Mouse (Mus musculus): ENCODE results near the gene Rbm8a. TPM values are rescaled to one million over a fixed set of nuclear protein-coding genes. Genes with fewer than 3 reads are reported as not detected.

Gene Rbm8a
- polyA plus RNA-seq, 1 experiment = 57.2 TPM

GRCm38 (mm10) chr3:96675171-96675570, 45.4 kb downstream of the Rbm8a start:
- no peak for TF ChIP-seq CTCF (IDR thresholded peaks at IDR 0.05; ENCODE audit: borderline replicate concordance, extremely low read depth, insufficient read depth, insufficient read length)
- TF ChIP-seq POLR2A (IDR thresholded peaks at IDR 0.05; ENCODE audit: borderline replicate concordance, extremely low read depth, insufficient read depth, insufficient read length, poor library complexity, severe bottlenecking) = no peak
- no peak for DNase-seq (ENCODE audit: low read depth)

DNA sequence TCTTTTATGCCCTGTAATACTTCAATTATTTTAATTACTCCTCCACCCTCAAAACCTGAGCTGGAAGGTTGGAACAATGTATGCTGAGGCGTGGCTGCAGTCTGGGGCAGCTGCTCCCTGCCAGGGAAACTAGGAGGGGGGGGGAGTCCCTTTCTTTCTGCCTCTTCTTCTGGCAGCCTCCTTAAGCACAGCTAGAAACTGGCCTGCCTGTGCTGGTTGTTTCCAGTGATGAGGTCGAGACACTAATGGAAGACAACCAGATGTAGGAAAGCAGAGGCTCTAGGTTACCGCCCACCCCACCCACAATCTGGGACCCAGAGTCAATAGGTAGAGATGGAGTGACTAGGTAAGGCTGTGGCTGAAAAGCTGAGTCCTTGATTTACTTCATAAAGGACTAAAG, 46.0 kb downstream of the Rbm8a start:
- DNase-seq (ENCODE audit: low read depth) = peak; percentile 25
- TF ChIP-seq POLR2A (IDR thresholded peaks at IDR 0.05; ENCODE audit: borderline replicate concordance, extremely low read depth, insufficient read depth, insufficient read length, poor library complexity, severe bottlenecking) (no peak), CTCF (IDR thresholded peaks at IDR 0.05; ENCODE audit: borderline replicate concordance, extremely low read depth, insufficient read depth, insufficient read length) (no peak)

DNA sequence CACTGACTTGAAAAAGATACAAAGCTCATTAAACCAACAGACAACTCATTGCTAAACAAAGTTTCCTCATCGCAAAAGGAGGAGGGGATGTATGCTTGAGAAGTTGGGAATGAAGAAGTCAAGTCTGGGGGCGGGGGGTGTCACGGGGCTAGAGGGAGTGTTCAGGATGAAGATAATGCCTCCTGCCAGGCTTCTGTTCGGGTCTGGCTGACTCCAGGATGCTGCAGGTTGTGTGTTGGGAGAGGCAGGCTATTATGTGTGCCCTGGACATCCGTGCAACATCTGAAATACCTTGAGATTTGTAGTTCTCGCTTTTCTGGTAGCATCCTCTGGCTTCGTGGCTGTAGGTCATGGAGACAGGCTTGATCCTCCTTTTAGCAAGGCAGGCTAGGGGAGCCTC, 48.7 kb downstream of the Rbm8a start:
- DNase-seq (ENCODE audit: low read depth) = no peak
- TF ChIP-seq CTCF (IDR thresholded peaks at IDR 0.05; ENCODE audit: borderline replicate concordance, extremely low read depth, insufficient read depth, insufficient read length) = no peak
- TF ChIP-seq POLR2A (IDR thresholded peaks at IDR 0.05; ENCODE audit: borderline replicate concordance, extremely low read depth, insufficient read depth, insufficient read length, poor library complexity, severe bottlenecking) = no peak

DNA sequence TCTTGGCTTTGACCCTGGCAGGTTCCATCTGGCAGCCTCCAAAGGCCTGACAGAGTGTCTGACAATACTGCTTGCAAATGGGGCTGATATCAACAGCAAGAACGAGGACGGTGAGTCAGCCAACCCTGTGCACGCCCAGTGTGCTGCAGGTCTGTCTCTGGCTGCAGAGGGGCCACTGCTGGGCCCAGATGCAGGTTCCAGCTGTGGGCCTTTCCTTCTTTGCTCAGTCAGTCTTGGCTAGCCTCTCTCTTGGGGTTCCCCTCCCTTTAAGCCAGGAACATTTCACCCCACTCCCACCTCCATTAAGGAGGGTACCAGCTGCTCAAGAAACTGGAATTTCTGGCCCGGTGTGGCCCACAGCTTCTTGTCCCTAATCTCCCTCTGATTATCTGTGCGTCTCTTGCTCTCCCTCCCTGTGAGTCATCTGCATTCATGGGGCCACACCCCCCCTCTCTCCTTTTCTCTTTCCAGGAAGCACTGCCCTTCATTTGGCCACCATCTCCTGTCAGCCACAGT, 49.5 kb downstream of the Rbm8a start:
- DNase-seq (ENCODE audit: low read depth) = no peak
- no peak for TF ChIP-seq POLR2A (IDR thresholded peaks at IDR 0.05; ENCODE audit: borderline replicate concordance, extremely low read depth, insufficient read depth, insufficient read length, poor library complexity, severe bottlenecking)
- TF ChIP-seq CTCF (IDR thresholded peaks at IDR 0.05; ENCODE audit: borderline replicate concordance, extremely low read depth, insufficient read depth, insufficient read length) = no peak

DNA sequence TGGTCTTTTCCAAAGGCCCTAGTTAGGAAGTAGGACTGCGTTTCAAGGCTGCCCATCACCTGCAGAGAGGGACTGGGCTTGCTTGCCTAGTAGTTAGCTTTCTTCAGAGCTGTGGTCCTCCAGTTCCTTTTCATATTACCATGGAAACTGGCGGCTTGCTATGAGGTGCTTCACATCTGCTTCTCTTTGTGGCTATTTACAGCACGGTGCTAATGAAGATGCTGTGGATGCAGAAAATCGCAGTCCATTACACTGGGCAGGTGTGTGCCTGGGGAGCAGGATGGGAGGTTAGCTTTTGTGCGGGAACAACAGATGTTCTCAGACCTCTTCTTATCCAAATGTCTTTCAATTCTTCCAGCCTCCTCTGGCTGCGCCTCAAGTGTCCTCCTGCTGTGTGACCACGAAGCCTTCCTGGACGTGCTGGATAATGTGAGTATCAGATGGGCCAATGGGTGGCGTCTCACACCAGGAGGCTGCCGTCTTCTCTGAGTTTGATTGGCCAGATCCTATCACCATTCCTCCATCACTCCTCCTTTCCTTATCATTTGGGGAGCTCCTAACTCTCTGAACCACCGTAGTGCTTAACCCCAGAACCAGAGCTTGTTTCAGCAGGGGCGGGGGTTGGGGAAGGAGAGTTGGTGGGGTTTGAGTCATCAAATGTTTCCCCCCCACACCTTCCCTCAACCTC, 50.7 kb downstream of the Rbm8a start:
- no peak for TF ChIP-seq CTCF (IDR thresholded peaks at IDR 0.05; ENCODE audit: borderline replicate concordance, extremely low read depth, insufficient read depth, insufficient read length)
- TF ChIP-seq POLR2A (IDR thresholded peaks at IDR 0.05; ENCODE audit: borderline replicate concordance, extremely low read depth, insufficient read depth, insufficient read length, poor library complexity, severe bottlenecking) = no peak
- peak; percentile 60 for DNase-seq (ENCODE audit: low read depth)

Other genes starting within 250 kb of the Rbm8a start
- gene BC107364, start 177.6 kb upstream of the Rbm8a start, polyA plus RNA-seq (2012; rRNA removed) = 0.05 TPM in 1 of 2 replicates, not detected in the other
- 0.58 and 0.66 TPM in 2 replicates for gene Hfe2, start 104.8 kb upstream of the Rbm8a start, polyA plus RNA-seq (2012; rRNA removed)
- gene Txnip, start 72.0 kb upstream of the Rbm8a start, polyA plus RNA-seq (2012; rRNA removed) = 110 and 138 TPM in 2 replicates
- not detected in 2 replicates for gene Gm16253, start 52.9 kb upstream of the Rbm8a start, polyA plus RNA-seq (2012; rRNA removed)
- gene Polr3gl, start 35.8 kb upstream of the Rbm8a start, polyA plus RNA-seq (2012; rRNA removed) = 30.1 and 39.1 TPM in 2 replicates
- 9.5 and 12.4 TPM in 2 replicates for gene Ankrd34a, start 33.3 kb upstream of the Rbm8a start, polyA plus RNA-seq (2012; rRNA removed)
- 86.8 and 88.9 TPM in 2 replicates for gene Lix1l, start 28.8 kb upstream of the Rbm8a start, polyA plus RNA-seq (2012; rRNA removed)
- gene Pex11b, start 5.4 kb downstream of the Rbm8a start, polyA plus RNA-seq (2012; rRNA removed) = 46.1 and 59.6 TPM in 2 replicates
- gene Gm42957, start 5.5 kb downstream of the Rbm8a start, polyA plus RNA-seq (2012; rRNA removed) = 0.16 and 0.27 TPM in 2 replicates
- gene Itga10, start 15.7 kb downstream of the Rbm8a start, polyA plus RNA-seq (2012; rRNA removed) = 5.4 and 5.8 TPM in 2 replicates
- gene Ankrd35, start 40.2 kb downstream of the Rbm8a start, polyA plus RNA-seq (2012; rRNA removed) = 2.5 and 2.8 TPM in 2 replicates
- 32.3 and 34.6 TPM in 2 replicates for gene Pias3, start 66.5 kb downstream of the Rbm8a start, polyA plus RNA-seq (2012; rRNA removed)
- gene Nudt17, start 78.6 kb downstream of the Rbm8a start, polyA plus RNA-seq (2012; rRNA removed) = 7.6 and 8.2 TPM in 2 replicates
- 42.7 and 45.0 TPM in 2 replicates for gene Polr3c, start 97.7 kb downstream of the Rbm8a start, polyA plus RNA-seq (2012; rRNA removed)
- gene Rnf115, start 97.7 kb downstream of the Rbm8a start, polyA plus RNA-seq (2012; rRNA removed) = 46.3 and 47.5 TPM in 2 replicates
- gene Pdzk1, start 199.4 kb downstream of the Rbm8a start, polyA plus RNA-seq (2012; rRNA removed) = 0.14 and 0.15 TPM in 2 replicates
- gene Cd160, start 199.4 kb downstream of the Rbm8a start, polyA plus RNA-seq (2012; rRNA removed) = not detected in 2 replicates